Mouse (Mus musculus): Measurements from ENCODE around the gene Fpr-rs3. TPM values are rescaled to one million over a fixed set of nuclear protein-coding genes. Genes with fewer than 3 reads are reported as not detected.

Fpr-rs3 gene
- polyA plus RNA-seq (2015; fragmentation: Nextera tagmentation; extraction: Ambion mirVana), result not detected in 2 replicates

DNA sequence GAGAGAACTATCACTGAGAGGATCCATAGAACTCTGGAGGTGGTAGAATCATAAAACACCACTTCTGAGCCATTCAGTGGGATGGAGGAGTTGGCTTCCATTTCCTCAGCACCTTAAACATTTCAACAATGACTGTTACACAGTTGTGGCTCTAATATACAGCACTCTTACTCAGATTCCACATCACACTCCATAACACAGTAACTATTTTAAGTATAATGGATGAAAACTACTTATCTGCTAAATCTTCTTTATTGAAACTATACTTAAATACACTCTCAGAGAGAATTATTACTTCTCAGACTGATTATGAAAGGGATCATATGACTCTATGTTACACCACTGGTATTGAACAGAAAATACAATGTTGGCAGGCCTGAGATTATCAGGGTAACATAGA is at the start of gene Fpr-rs3:
TSS of gene Fpr-rs3 (minus strand) at position 101 of the 400 bp plus-strand sequence.

DNA sequence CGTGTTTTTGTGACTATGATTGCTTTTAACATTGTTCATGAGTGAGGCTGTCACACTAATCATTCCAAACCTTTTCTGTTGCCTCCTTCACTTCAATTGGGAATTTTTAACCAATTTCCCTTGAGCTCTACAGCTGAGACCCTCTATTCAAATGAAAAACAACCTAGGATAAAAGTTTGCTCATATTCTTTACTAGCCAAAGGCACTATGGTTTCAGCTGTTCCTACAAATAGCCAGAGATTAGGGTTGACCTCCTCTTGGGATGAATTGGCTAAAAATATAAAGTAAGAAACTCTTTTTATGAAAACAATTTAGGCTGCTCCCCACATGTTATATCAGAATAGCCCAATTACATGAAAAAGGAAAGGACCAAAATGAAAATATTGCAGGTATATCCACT is 28.4 kb downstream of the Fpr-rs3 start, which contains the start of gene Vmn2r110:
TSS of gene Vmn2r110 (minus strand) at position 101 of the 400 bp plus-strand sequence.

Other genes starting within 250 kb of the Fpr-rs3 start
- gene Vmn1r224, start 210.7 kb downstream of the Fpr-rs3 start, polyA plus RNA-seq (2015; fragmentation: Nextera tagmentation; extraction: Ambion mirVana), result not detected in 2 replicates
- gene Vmn2r108, start 143.5 kb downstream of the Fpr-rs3 start, polyA plus RNA-seq (2015; fragmentation: Nextera tagmentation; extraction: Ambion mirVana), result not detected in 2 replicates
- not detected in 2 replicates for gene Vmn1r225, start 126.7 kb downstream of the Fpr-rs3 start, polyA plus RNA-seq (2015; fragmentation: Nextera tagmentation; extraction: Ambion mirVana)
- gene Vmn2r109, start 60.1 kb downstream of the Fpr-rs3 start, polyA plus RNA-seq (2015; fragmentation: Nextera tagmentation; extraction: Ambion mirVana), result not detected in 2 replicates
- gene Vmn2r110, start 28.5 kb downstream of the Fpr-rs3 start, polyA plus RNA-seq (2015; fragmentation: Nextera tagmentation; extraction: Ambion mirVana), result not detected in 2 replicates
- not detected in 2 replicates for gene Vmn1r226, start 58.0 kb upstream of the Fpr-rs3 start, polyA plus RNA-seq (2015; fragmentation: Nextera tagmentation; extraction: Ambion mirVana)
- gene Vmn1r227, start 105.0 kb upstream of the Fpr-rs3 start, polyA plus RNA-seq (2015; fragmentation: Nextera tagmentation; extraction: Ambion mirVana), result not detected in 2 replicates
- not detected in 2 replicates for gene Vmn1r228, start 161.3 kb upstream of the Fpr-rs3 start, polyA plus RNA-seq (2015; fragmentation: Nextera tagmentation; extraction: Ambion mirVana)
- not detected in 2 replicates for gene Vmn1r229, start 186.7 kb upstream of the Fpr-rs3 start, polyA plus RNA-seq (2015; fragmentation: Nextera tagmentation; extraction: Ambion mirVana)
- gene Vmn1r230, start 215.6 kb upstream of the Fpr-rs3 start, polyA plus RNA-seq (2015; fragmentation: Nextera tagmentation; extraction: Ambion mirVana), result not detected in 2 replicates